Mouse (Mus musculus) stomach, embryonic 14.5 days (tissue): ENCODE results near the gene Gm5447. TPM values are rescaled to one million over a fixed set of nuclear protein-coding genes. Genes with fewer than 3 reads are reported as not detected.

Experiments used
- ATAC-seq: fragments of 200-750 bp; cut with Nextera tagmentation; 2 replicates; pipeline ENCODE4 v1.8.0; 2017; ENCODE audit warnings: low read depth, moderate TSS enrichment; ENCODE audit not compliant: insufficient number of reproducible peaks, insufficient read depth, low FRiP score
- H3K27ac ChIP-seq: fragments of 300-500 bp; sonication (generic); 2 replicates; pipeline ENCODE4 v1.5.1; 2014; ENCODE audit warnings: mild to moderate bottlenecking, low read length, moderate library complexity, mixed read lengths
- H3K27me3 ChIP-seq: fragments of 300-500 bp; sonication (generic); 2 replicates; pipeline ENCODE4 v1.6.1; 2014; ENCODE audit warnings: low read length, control low read depth, mixed read lengths; ENCODE audit not compliant: control insufficient read depth, insufficient read depth
- H3K36me3 ChIP-seq: fragments of 300-500 bp; sonication (generic); 2 replicates; pipeline ENCODE4 v1.6.1; 2014; ENCODE audit warnings: mild to moderate bottlenecking, control low read depth, low read length, moderate library complexity, mixed read lengths; ENCODE audit not compliant: control insufficient read depth, insufficient read depth
- H3K4me1 ChIP-seq: fragments of 300-500 bp; sonication (generic); 2 replicates; pipeline ENCODE4 v1.6.1; 2014; ENCODE audit warnings: low read length, control low read depth, mixed read lengths; ENCODE audit not compliant: control insufficient read depth, insufficient read depth
- H3K4me2 ChIP-seq: fragments of 300-500 bp; sonication (generic); replicated peaks from 2 replicates; pipeline ENCODE4 v1.6.1; 2014; ENCODE audit warnings: low read depth, low read length, control low read depth
- H3K4me3 ChIP-seq: fragments of 300-500 bp; sonication (generic); 2 replicates; pipeline ENCODE4 v1.5.1; 2014; ENCODE audit warnings: low read depth, low read length, control low read depth
- H3K9ac ChIP-seq: fragments of 300-500 bp; sonication (generic); replicated peaks from 2 replicates; pipeline ENCODE4 v1.6.1; 2014; ENCODE audit warnings: low read depth, mild to moderate bottlenecking, control low read depth, low read length, moderate library complexity, mixed read lengths
- H3K9me3 ChIP-seq: fragments of 300-500 bp; sonication (generic); 2 replicates; pipeline ENCODE4 v1.6.1; 2016; ENCODE audit warnings: low read depth, low read length, control low read depth; ENCODE audit not compliant: control insufficient read depth
- WGBS: fragments of 180-500 bp; shearing (Covaris S2); extraction: QIAGEN DNeasy Blood & Tissue Kit; methylation state at CpG from one replicate; pipeline ENCODE4 v1.1.7; 2014; 5-methylcytosine and 5-hydroxymethylcytosine counted together
- polyA plus RNA-seq: library from polyadenylated mRNA; unstranded; fragments of >200 nt; fragmentation: Nextera tagmentation; extraction: Ambion mirVana; gene quantifications from 2 replicates; pipeline ENCODE4 v1.2.1, GENCODE M21; 2014

The Gm5447 gene
- polyA plus RNA-seq, 1 experiment from 2014 or later: 0.13 TPM

DNA sequence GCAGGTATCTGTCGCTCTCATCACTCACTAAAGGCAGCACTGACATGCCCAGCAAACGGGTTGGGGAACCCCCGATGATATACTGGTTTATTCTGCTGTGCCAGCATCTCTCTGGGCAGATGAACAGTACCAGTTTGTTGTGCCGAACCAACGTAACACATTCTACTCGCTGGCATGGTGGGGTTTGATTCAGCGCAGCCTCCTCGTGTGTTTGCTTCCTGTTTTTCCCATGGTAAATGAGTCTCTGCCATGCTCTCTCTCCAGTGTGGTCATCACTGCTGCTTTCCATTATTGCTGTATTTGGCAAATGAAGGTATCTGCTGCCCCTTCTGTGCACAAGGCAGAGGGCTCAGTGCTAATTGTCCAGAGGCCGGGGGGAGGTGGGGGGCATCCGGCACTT, 15.7 kb downstream of the Gm5447 start:
- peak overlapping the region; percentile 30; the same call in 1 of the 2 replicates for H3K27ac ChIP-seq
- H3K4me1 ChIP-seq: peaks cover 12% of the 10 kb centered on the region; the same call in 1 of the 2 replicates
- no peak overlapping the region for H3K4me2 ChIP-seq
- H3K9me3 ChIP-seq: no peaks in the 10 kb centered on the region
- H3K9ac ChIP-seq: no peak overlapping the region
- H3K4me3 ChIP-seq: no peak overlapping the region
- no peak for ATAC-seq
- no peaks in the 10 kb centered on the region for H3K36me3 ChIP-seq
- WGBS: 58% methylated on average over 10 of the region's 10 CpGs
- no peaks in the 10 kb centered on the region for H3K27me3 ChIP-seq

DNA sequence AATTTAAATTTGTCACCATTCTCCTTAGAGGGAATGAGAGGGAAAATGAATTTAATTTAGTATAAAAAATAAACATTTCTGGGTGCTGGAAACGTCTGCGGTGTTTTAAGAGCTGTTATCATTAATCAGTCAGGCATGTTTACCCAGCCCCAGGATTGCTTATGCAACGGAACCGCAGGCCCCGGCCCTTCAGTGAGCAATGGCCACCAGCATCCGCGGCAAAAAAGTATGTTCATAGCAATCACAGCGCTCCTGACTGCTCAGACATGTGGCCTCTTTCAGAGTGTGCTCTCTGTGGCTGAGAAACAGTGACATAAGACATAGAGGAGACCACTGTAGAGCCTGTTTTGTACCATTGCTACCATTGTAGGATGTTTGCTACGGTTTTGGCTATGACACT, 16.2 kb downstream of the Gm5447 start:
- Histone ChIP-seq H3K27me3 (no peaks in the 10 kb centered on the region), H3K4me2 (no peak overlapping the region), H3K36me3 (no peaks in the 10 kb centered on the region), H3K4me3 (no peak overlapping the region), H3K27ac (no peak overlapping the region), H3K9me3 (no peaks in the 10 kb centered on the region), H3K9ac (no peak overlapping the region), H3K4me1 (peaks cover 12% of the 10 kb centered on the region; the same call in 1 of the 2 replicates)
- WGBS: 21% methylated on average over 9 of the region's 9 CpGs
- ATAC-seq: peak; percentile 72; the same call in 1 of the 2 replicates

- H3K4me3 ChIP-seq: no peak overlapping the region
- no peaks in the 10 kb centered on the region for H3K9me3 ChIP-seq
- H3K27me3 ChIP-seq: no peaks in the 10 kb centered on the region
- 40% methylated on average over 3 of the region's 3 CpGs for WGBS
- no peak overlapping the region for H3K9ac ChIP-seq
- H3K4me1 ChIP-seq: peaks cover 3% of the 10 kb centered on the region; the same call in 1 of the 2 replicates
- H3K36me3 ChIP-seq: no peaks in the 10 kb centered on the region
- ATAC-seq: no peak
- no peak overlapping the region for H3K4me2 ChIP-seq
- H3K27ac ChIP-seq: no peak overlapping the region
Observed at GRCm38 (mm10) chr13:30993819-30994218, 19.8 kb downstream of the Gm5447 start.

GRCm38 (mm10) chr13:30994249-30994858, 20.4 kb downstream of the Gm5447 start:
- Histone ChIP-seq H3K27ac (0 out of 2 replicates have a peak overlapping the region, but pooled peaks have one; percentile 10), H3K36me3 (no peaks in the 10 kb centered on the region), H3K4me3 (no peak overlapping the region), H3K4me2 (no peak overlapping the region), H3K27me3 (no peaks in the 10 kb centered on the region), H3K9me3 (no peaks in the 10 kb centered on the region), H3K9ac (no peak overlapping the region), H3K4me1 (peaks cover 3% of the 10 kb centered on the region; the same call in 1 of the 2 replicates)
- WGBS: 73% methylated on average over 6 of the region's 6 CpGs
- ATAC-seq: no peak

GRCm38 (mm10) chr13:30997526-30998253, 23.7 kb downstream of the Gm5447 start:
- ATAC-seq: no peak
- no peaks in the 10 kb centered on the region for H3K36me3 ChIP-seq
- H3K9me3 ChIP-seq: no peaks in the 10 kb centered on the region
- H3K4me1 ChIP-seq: no peaks in the 10 kb centered on the region
- no peaks in the 10 kb centered on the region for H3K27me3 ChIP-seq
- no peak overlapping the region for H3K4me2 ChIP-seq
- 81% methylated on average over 8 of the region's 8 CpGs for WGBS
- no peak overlapping the region for H3K27ac ChIP-seq
- H3K4me3 ChIP-seq: no peak overlapping the region
- no peak overlapping the region for H3K9ac ChIP-seq

DNA sequence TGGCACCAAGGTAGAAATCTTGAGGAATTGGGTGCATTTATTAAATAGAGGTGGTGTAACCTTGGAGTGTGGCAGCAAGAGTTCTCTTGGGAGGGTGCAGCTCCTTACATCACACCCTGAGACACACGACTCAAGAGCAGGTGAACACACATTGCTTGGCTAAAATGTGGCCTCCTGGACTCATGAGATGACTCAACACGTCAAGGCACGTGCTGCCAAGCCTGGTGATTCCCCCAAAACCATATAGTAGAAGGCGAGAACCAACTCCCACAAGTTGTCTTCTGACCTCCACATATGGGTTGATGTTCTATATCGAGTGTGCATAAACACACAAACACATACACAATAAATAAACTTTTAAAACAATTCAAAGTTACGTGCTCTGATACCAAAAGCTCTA, 25.8 kb downstream of the Gm5447 start:
- no peaks in the 10 kb centered on the region for H3K9me3 ChIP-seq
- no peak overlapping the region for H3K27ac ChIP-seq
- 83% methylated on average over 6 of the region's 6 CpGs for WGBS
- no peak overlapping the region for H3K4me3 ChIP-seq
- no peaks in the 10 kb centered on the region for H3K4me1 ChIP-seq
- ATAC-seq: no peak
- no peaks in the 10 kb centered on the region for H3K27me3 ChIP-seq
- no peak overlapping the region for H3K4me2 ChIP-seq
- H3K36me3 ChIP-seq: no peaks in the 10 kb centered on the region
- no peak overlapping the region for H3K9ac ChIP-seq

DNA sequence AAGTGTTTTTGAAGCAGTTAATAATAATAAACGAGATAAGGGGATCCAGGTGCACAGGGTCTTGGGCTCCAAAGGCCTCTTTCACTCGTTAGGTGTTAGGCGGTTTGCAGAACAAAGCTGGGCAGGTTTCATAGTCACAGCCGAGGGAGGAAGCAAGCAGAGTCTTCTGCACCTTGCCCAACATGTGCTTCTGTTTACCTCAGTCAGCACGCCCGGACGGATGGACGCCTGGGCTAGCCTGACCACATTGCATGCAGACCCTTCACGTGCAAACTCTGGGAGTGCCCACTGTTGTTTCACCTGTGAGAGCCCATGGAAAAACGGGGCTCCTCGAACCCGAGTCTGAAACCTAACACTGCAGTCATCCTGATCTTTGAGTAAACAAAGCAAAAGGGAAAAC, 30.5 kb downstream of the Gm5447 start:
- 30% methylated on average over 12 of the region's 12 CpGs for WGBS
- H3K36me3 ChIP-seq: no peaks in the 10 kb centered on the region
- H3K9ac ChIP-seq: no peak overlapping the region
- 0 out of 2 replicates have a peak, but pooled peaks have one; percentile 23 for ATAC-seq
- H3K4me3 ChIP-seq: no peak overlapping the region
- peak overlapping the region; percentile 22 for H3K4me2 ChIP-seq
- no peaks in the 10 kb centered on the region for H3K9me3 ChIP-seq
- H3K27ac ChIP-seq: no peak overlapping the region
- H3K4me1 ChIP-seq: no peaks in the 10 kb centered on the region
- no peaks in the 10 kb centered on the region for H3K27me3 ChIP-seq

DNA sequence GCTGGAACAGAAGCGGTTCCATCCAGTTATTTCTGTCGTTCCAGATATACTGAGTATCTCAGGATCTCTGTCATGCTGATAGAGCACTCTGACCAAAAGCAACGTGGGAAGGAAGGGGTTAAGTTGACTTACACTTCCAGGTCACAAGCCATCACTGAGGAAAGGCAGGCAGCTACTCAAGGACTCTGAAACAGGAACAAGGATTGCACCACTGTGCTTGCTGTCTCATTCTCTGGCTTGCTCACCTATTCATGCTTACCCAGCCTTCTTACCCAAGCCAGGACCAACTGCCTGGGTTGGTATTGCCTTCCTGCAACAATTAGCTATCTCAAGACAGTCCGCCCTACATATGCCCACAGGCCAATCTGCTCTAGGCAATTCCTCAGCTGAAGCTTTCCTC, 31.0 kb downstream of the Gm5447 start:
- no peak for ATAC-seq
- Histone ChIP-seq H3K4me3 (no peak overlapping the region), H3K9ac (no peak overlapping the region), H3K27me3 (no peaks in the 10 kb centered on the region), H3K36me3 (no peaks in the 10 kb centered on the region), H3K9me3 (no peaks in the 10 kb centered on the region), H3K27ac (no peak overlapping the region), H3K4me1 (no peaks in the 10 kb centered on the region), H3K4me2 (peak overlapping the region; percentile 22)
- 45% methylated on average over 4 of the region's 4 CpGs for WGBS
